Mouse (Mus musculus) cerebellum, adult 8-10 months (tissue): Measurements from ENCODE around the gene Acnat1.
"Not testable (repeated sequence)": the region's sequence is repeated elsewhere in the genome, so short reads cannot be mapped to it uniquely, and the experiment has no call there.

ENCODE experiments used
- DNase-seq: peaks from one replicate; pipeline ENCODE4 v3.0.0; 2022

The Acnat1 gene

DNA sequence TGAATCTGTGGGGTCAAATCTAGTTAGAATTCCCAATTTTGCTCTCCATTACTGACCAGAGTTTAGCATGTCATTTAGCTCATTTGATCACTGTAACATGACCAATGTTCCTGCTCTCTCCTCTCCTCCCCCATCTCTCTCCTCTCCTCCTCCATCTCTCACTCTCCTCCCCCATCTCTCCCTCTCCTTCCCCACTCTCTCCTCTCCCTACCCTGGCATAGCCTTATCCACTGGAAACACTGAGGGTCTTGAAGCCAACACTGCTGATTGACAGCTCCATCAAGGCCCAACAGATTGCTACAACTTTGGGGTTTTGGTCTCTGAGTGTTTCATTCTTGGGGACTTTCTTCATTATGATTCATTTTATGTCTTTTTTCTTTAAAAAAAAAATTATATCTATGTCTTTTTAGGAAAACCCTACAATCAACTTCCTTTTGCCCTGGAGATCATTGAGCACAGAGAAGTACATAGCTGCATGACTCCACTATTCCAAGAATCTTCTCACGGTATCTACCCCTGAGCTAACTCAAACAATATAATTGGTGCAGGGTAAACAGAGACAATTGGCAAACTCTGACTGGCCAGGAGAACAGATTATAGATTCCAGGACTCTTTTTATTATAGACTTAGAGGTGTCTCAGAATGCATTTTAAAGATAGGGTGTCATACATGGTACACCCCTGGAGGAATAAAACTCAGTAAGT, 21.7 kb downstream of the Acnat1 start:
- no peak for DNase-seq

DNA sequence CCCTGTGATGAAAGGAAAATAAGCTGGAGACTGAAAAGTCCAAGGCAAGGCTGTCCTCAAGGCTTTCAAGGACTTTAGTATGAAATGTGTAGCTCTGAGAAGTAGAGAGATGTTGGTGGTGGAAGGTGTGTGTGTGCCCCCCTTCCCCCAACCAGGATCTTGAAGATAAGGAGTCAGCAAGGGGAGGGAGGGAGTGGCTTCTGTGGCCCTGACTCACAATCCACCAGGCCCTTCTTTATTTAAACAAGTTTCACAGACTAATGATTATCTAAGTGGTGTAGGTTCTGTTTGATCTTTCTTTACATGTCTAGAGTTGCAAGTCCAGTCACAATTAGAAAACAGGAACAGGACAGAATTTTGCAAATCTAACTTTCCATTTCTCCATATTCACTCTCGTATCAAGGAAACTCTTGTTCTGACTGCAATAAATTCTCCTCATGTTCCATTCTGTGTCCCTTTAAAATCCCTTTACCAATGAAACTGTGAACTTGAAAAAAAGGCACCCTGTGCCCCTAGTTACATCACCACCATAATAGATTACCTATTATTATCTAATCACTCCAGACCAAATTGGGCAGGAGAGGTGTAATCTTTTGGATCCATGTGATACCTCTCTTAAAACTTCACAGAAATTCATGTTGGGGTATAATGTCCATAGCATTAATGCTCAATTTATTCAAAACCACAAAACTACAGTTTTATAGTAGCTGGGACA, 22.4 kb downstream of the Acnat1 start:
- DNase-seq, result not testable (repeated sequence)

DNA sequence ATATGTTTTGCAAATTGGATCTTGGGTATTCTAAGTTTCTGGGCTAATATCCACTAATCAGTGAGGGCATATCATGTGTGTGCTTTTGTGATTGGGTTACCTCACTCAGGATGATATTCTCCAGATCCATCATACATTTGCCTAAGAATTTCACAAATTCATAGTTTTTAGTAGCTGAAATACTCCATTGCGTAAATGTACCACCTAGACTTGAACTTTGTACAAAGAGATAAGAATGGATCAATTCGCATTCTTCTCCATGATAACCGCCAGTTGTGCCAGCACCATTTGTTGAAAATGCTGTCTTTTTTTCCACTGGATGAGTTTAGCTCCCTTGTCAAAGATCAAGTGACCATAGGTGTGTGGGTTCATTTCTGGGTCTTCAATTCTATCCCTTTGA, 36.7 kb downstream of the Acnat1 start:
- not testable (repeated sequence) for DNase-seq

- not testable (repeated sequence) for DNase-seq
Observed at GRCm38 (mm10) chr4:49410151-49410550, 63.6 kb downstream of the Acnat1 start.

GRCm38 (mm10) chr4:49407957-49408356, 65.8 kb downstream of the Acnat1 start, which contains the start of gene Acnat2:
Acnat2 (minus strand) TSS chr4:49408151.
- DNase-seq, result not testable (repeated sequence)
